Mouse (Mus musculus): ENCODE measurements around the gene Clic4. TPM values are rescaled to one million over a fixed set of nuclear protein-coding genes. Genes with fewer than 3 reads are reported as not detected.

The Clic4 gene
- polyA plus RNA-seq, 2 experiments: 68.0 to 88.2 TPM

DNA sequence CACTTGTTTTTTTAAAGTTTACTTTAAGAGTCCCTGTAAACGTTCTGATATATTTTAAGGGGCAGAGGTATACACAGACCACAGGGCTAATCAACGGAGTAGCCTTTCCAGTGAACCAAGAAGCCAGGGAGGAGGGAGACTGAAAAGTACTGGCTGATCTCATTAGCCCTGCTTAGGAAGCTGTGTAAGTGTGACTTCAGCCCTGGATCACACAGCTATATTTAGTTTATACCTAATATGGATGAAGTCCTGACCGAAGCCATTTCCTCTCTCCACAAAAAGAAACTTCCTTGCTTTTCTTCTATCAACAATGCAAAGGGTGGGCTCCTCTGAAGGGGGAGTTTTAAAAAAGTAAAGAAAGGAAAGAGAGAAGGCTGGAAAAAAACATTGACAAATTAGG lies 17.8 kb downstream of the Clic4 start:
- H3K9ac ChIP-seq (ENCODE audit: low read depth, low read length, severe bottlenecking): no peak overlapping the region
- no peaks in the 10 kb centered on the region for H3K9me3 ChIP-seq (ENCODE audit: control insufficient read depth, low read length)
- ATAC-seq (ENCODE audit: low FRiP score, low read depth) (no peak), DNase-seq (ENCODE audit: low spot score) (no peak)
- H3K27ac ChIP-seq (replicated peaks; ENCODE audit: low read depth, low read length): peak overlapping the region; percentile 61; the same call in 1 of the 2 replicates
- H3K4me1 ChIP-seq (ENCODE audit: control insufficient read depth, insufficient read depth, low read length): peaks cover 45% of the 10 kb centered on the region
- no peaks in the 10 kb centered on the region for H3K36me3 ChIP-seq (ENCODE audit: control insufficient read depth, insufficient read depth, low read length)
- WGBS: 40% methylated on average over 3 of the region's 3 CpGs
- H3K4me3 ChIP-seq (replicated peaks; ENCODE audit: low read length): no peak overlapping the region
- no peak overlapping the region for H3K4me2 ChIP-seq (replicated peaks; ENCODE audit: low read depth, low read length, severe bottlenecking)
- TF ChIP-seq POLR2A (IDR thresholded peaks at IDR 0.05; ENCODE audit: borderline replicate concordance, extremely low read depth, insufficient read depth, insufficient read length): no peak
- no peaks in the 10 kb centered on the region for H3K27me3 ChIP-seq (ENCODE audit: control insufficient read depth, insufficient read depth, low read length)

DNA sequence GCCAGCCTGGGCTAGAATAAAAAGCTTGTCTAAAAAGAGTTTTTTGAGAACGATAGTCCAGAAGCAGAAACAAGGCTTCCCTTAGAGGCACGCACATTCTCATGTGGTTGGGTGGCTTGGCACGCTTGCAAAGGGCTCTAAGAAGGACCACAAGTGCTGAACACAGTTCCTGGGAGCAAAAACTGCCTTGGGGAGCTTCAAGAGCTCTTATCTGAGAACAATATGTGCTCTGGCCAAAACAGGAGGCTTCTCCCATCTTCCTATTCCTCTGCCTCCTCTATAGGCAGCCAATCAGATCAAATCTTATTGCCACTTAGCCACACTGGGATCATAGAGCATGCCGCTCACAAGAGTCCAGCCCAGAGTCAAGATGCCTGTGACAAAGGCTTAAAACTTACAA lies 18.3 kb downstream of the Clic4 start:
- no peaks in the 10 kb centered on the region for H3K27me3 ChIP-seq (ENCODE audit: control insufficient read depth, insufficient read depth, low read length)
- H3K4me2 ChIP-seq (replicated peaks; ENCODE audit: low read depth, low read length, severe bottlenecking): no peak overlapping the region
- no peak overlapping the region for H3K9ac ChIP-seq (ENCODE audit: low read depth, low read length, severe bottlenecking)
- H3K4me3 ChIP-seq (replicated peaks; ENCODE audit: low read length): no peak overlapping the region
- 80% methylated on average over 4 of the region's 4 CpGs for WGBS
- ATAC-seq (ENCODE audit: low FRiP score, low read depth) (no peak), DNase-seq (ENCODE audit: low spot score) (no peak)
- no peak for TF ChIP-seq POLR2A (IDR thresholded peaks at IDR 0.05; ENCODE audit: borderline replicate concordance, extremely low read depth, insufficient read depth, insufficient read length)
- no peaks in the 10 kb centered on the region for H3K36me3 ChIP-seq (ENCODE audit: control insufficient read depth, insufficient read depth, low read length)
- peak overlapping the region; percentile 61; the same call in 1 of the 2 replicates for H3K27ac ChIP-seq (replicated peaks; ENCODE audit: low read depth, low read length)
- peaks cover 45% of the 10 kb centered on the region for H3K4me1 ChIP-seq (ENCODE audit: control insufficient read depth, insufficient read depth, low read length)
- no peaks in the 10 kb centered on the region for H3K9me3 ChIP-seq (ENCODE audit: control insufficient read depth, low read length)

DNA sequence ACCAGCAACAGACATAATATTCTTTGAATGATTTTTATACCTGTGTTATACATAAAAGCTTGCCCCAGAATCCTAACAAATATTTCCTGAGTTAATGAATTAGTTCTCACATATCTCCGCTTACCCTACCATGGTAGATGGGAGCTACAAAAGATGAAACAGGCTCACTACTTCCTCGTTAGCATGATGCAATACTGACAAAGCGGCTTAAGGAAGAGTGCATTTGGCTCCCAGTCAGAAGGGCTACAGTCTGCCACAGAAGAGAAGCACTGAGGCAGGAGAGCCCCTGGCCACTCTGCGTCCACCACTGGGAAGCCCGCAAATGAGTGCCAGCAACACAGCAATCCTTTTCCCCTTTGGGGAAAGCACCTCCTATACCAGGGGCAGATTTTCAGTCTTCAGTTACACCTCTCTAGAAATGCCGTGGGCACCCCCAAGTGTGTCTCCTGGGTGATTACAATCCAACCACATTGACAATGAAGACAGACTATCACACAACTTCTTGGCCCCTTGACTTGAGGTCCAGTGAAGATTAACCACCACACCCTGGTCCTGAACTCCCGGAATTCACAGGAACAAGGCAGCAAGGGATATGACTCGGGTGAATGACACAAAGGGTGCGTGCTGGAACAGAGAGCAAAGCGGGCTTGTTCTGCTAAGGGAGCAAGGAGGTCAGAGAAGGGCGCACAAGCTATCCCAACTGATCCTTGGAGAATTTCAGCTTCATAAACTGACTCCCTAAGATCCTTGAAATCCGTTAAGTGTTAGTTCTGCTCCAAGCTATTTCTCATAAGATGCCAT lies 19.2 kb downstream of the Clic4 start:
- ATAC-seq (ENCODE audit: low FRiP score, low read depth) (no peak), DNase-seq (ENCODE audit: low spot score) (no peak)
- Histone ChIP-seq H3K27me3 (ENCODE audit: control insufficient read depth, insufficient read depth, low read length) (no peaks in the 10 kb centered on the region), H3K4me1 (ENCODE audit: control insufficient read depth, insufficient read depth, low read length) (peaks cover 37% of the 10 kb centered on the region), H3K9me3 (ENCODE audit: control insufficient read depth, low read length) (no peaks in the 10 kb centered on the region), H3K4me2 (replicated peaks; ENCODE audit: low read depth, low read length, severe bottlenecking) (no peak overlapping the region), H3K36me3 (ENCODE audit: control insufficient read depth, insufficient read depth, low read length) (no peaks in the 10 kb centered on the region), H3K27ac (replicated peaks; ENCODE audit: low read depth, low read length) (no peak overlapping the region), H3K9ac (ENCODE audit: low read depth, low read length, severe bottlenecking) (no peak overlapping the region; the same call in 1 of the 2 replicates), H3K4me3 (replicated peaks; ENCODE audit: low read length) (no peak overlapping the region)
- WGBS: 83% methylated on average over 12 of the region's 12 CpGs
- TF ChIP-seq POLR2A (IDR thresholded peaks at IDR 0.05; ENCODE audit: borderline replicate concordance, extremely low read depth, insufficient read depth, insufficient read length): no peak

DNA sequence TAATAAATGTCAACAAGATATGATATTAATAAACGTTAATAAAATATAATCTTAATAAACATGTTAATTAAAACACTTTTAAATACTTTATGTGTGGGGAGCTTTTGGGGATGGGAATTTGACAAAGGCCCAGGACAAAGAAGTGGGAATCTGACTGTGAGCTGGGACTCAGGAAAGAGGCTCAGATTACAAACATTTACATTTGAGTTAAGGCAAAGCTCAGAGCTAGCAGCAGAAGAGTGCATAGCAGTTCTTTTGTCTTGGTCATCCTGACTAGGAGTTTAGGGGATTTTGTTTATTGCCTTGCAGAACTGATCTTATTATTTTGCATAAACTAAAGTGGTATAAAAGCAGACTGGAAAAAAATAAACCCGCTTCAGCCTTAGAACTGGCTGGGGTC lies 20.8 kb downstream of the Clic4 start:
- 53% methylated on average over 2 of the region's 2 CpGs for WGBS
- peaks cover 40% of the 10 kb centered on the region for H3K4me1 ChIP-seq (ENCODE audit: control insufficient read depth, insufficient read depth, low read length)

DNA sequence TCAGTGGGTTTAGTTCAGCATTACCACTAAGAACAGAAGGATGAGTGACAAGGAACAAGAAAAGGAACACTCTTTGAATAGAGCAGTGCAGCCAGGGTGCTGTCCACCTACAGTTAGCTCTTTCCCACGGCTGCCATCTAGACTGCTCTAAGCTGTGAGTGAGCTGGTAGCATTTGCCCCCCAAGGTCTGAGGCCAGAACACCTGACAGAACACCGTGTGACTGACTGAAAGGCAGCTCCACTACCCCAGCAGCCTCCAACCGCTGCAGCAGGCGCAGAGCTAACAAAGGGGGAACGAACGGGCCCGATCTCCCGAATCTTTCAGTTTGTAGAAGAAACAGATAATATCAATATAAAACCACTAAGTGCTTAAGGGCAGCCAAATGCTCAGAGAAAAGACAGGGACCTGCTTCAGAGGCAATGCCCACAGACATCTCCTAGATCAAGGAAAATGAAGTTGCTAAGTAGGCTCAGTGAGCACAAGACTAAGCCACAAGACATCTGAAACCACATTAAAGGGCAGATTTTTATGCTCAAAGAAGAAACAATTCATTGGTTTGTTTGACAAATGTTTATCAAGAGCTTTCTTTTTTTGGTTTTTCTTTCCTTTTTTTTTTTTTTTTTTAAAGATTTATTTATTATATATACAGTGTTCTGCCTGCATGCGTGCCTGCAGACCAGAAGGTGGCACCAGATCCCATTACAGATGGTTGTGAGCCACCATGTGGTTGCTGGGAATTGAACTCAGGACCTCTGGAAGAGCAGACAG lies 24.2 kb downstream of the Clic4 start:
- no peak for DNase-seq (ENCODE audit: low spot score)
- H3K27ac ChIP-seq (replicated peaks; ENCODE audit: low read depth, low read length): no peak overlapping the region
- WGBS: 69% methylated on average over 9 of the region's 9 CpGs

More for the DNA sequence above, 20.8 kb downstream of the Clic4 start:
- Histone ChIP-seq H3K9ac (ENCODE audit: low read depth, low read length, severe bottlenecking) (no peak overlapping the region), H3K9me3 (ENCODE audit: control insufficient read depth, low read length) (no peaks in the 10 kb centered on the region), H3K4me2 (replicated peaks; ENCODE audit: low read depth, low read length, severe bottlenecking) (no peak overlapping the region), H3K4me3 (replicated peaks; ENCODE audit: low read length) (no peak overlapping the region), H3K36me3 (ENCODE audit: control insufficient read depth, insufficient read depth, low read length) (no peaks in the 10 kb centered on the region), H3K27me3 (ENCODE audit: control insufficient read depth, insufficient read depth, low read length) (no peaks in the 10 kb centered on the region), H3K27ac (replicated peaks; ENCODE audit: low read depth, low read length) (no peak overlapping the region)
- DNase-seq (ENCODE audit: low spot score) (no peak), ATAC-seq (ENCODE audit: low FRiP score, low read depth) (no peak)
- TF ChIP-seq POLR2A (IDR thresholded peaks at IDR 0.05; ENCODE audit: borderline replicate concordance, extremely low read depth, insufficient read depth, insufficient read length): no peak

More for the DNA sequence above, 24.2 kb downstream of the Clic4 start:
- Histone ChIP-seq H3K4me1 (ENCODE audit: control insufficient read depth, insufficient read depth, low read length) (peaks cover 22% of the 10 kb centered on the region), H3K4me2 (replicated peaks; ENCODE audit: low read depth, low read length, severe bottlenecking) (no peak overlapping the region), H3K9me3 (ENCODE audit: control insufficient read depth, low read length) (no peaks in the 10 kb centered on the region), H3K4me3 (replicated peaks; ENCODE audit: low read length) (no peak overlapping the region), H3K9ac (ENCODE audit: low read depth, low read length, severe bottlenecking) (no peak overlapping the region), H3K27me3 (ENCODE audit: control insufficient read depth, insufficient read depth, low read length) (no peaks in the 10 kb centered on the region), H3K36me3 (ENCODE audit: control insufficient read depth, insufficient read depth, low read length) (no peaks in the 10 kb centered on the region)
- no peak for ATAC-seq (ENCODE audit: low FRiP score, low read depth)
- TF ChIP-seq POLR2A (IDR thresholded peaks at IDR 0.05; ENCODE audit: borderline replicate concordance, extremely low read depth, insufficient read depth, insufficient read length): no peak

Data from limb, embryonic 14.5 days (tissue).